Mouse (Mus musculus) kidney, postnatal 36 days (tissue): ENCODE measurements around the gene Cdkl3.

ENCODE experiments used
- DNase-seq, 2 experiments: peaks; one replicate each; pipeline ENCODE4 v3.0.0; 2021 to 2022; ENCODE audit warnings: mixed read lengths in 2 of 2

Cdkl3 gene

GRCm38 (mm10) chr11:52127169-52127568 is 123.1 kb downstream of the Cdkl3 start:
- no peak for DNase-seq

GRCm38 (mm10) chr11:52127760-52128159 is 123.7 kb downstream of the Cdkl3 start:
- DNase-seq, result no peak

GRCm38 (mm10) chr11:52128316-52129061 is 124.5 kb downstream of the Cdkl3 start:
- DNase-seq, result no peak

- DNase-seq, result peak in 1 of 2 experiments; percentile 37
These were observed 125.2 kb downstream of the Cdkl3 start for GRCm38 (mm10) chr11:52129171-52129570.

GRCm38 (mm10) chr11:52129621-52130450 is 125.8 kb downstream of the Cdkl3 start:
- no peak for DNase-seq

GRCm38 (mm10) chr11:52130451-52131068 is 126.5 kb downstream of the Cdkl3 start:
- no peak for DNase-seq
